Mouse (Mus musculus) left cerebral cortex, postnatal 36 days (tissue): ENCODE measurements at regions not wholly inside any gene's neighbourhood (a gene's known extent, or its start where the extent isn't known, plus 50 kb on each side); places are given as distances from the start of the nearest gene placed in this dataset.

Experiments
- DNase-seq, 2 experiments: peaks; one replicate each; pipeline ENCODE4 v3.0.0; 2021 to 2022; ENCODE audit warnings: low spot score in 2 of 2, mixed read lengths in 1 of 2
- intact Hi-C: fragments of 180-260 bp; cut with DNase I; formaldehyde crosslinking; loops from one replicate; pipeline ENCODE4 v1.15.1; 2025

GRCm38 (mm10) chr17:64491922-64492353 lies 108.6 kb upstream of the Man2a1 start:
- intact Hi-C loops: no loop called here
- DNase-seq: no peak

GRCm38 (mm10) chr17:64492614-64493269 lies 107.8 kb upstream of the Man2a1 start:
- intact Hi-C loops: no loop called here

GRCm38 (mm10) chr17:64499281-64499997 lies 101.1 kb upstream of the Man2a1 start:
- intact Hi-C loops: no loop called here
- no peak for DNase-seq

More at GRCm38 (mm10) chr17:64492614-64493269, 107.8 kb upstream of the Man2a1 start:
- DNase-seq: no peak

- intact Hi-C loops: loop anchor here (5.0 kb wide), 1 partner anchor 95 kb away; no protein-coding TSS in a partner anchor
Measured at GRCm38 (mm10) chr17:64502376-64502775, 98.2 kb upstream of the Man2a1 start.

GRCm38 (mm10) chr17:64505956-64506355 lies 94.6 kb upstream of the Man2a1 start:
- intact Hi-C loops: no loop called here
- no peak for DNase-seq

More at GRCm38 (mm10) chr17:64502376-64502775, 98.2 kb upstream of the Man2a1 start:
- no peak for DNase-seq

- DNase-seq: no peak
- intact Hi-C loops: no loop called here
Measured at GRCm38 (mm10) chr17:64511139-64511779, 89.3 kb upstream of the Man2a1 start.

- intact Hi-C loops: no loop called here
- no peak for DNase-seq
Measured at GRCm38 (mm10) chr17:64522213-64522612, 78.3 kb upstream of the Man2a1 start.

- intact Hi-C loops: no loop called here
Measured at GRCm38 (mm10) chr17:64523899-64524298, 76.6 kb upstream of the Man2a1 start.

GRCm38 (mm10) chr17:64527817-64528216 lies 72.7 kb upstream of the Man2a1 start:
- intact Hi-C loops: no loop called here
- DNase-seq: no peak

More at GRCm38 (mm10) chr17:64523899-64524298, 76.6 kb upstream of the Man2a1 start:
- no peak for DNase-seq

- DNase-seq: no peak
- intact Hi-C loops: no loop called here
Measured at GRCm38 (mm10) chr17:64528476-64528875, 72.1 kb upstream of the Man2a1 start.

- no peak for DNase-seq
- intact Hi-C loops: no loop called here
Measured at GRCm38 (mm10) chr17:64529296-64529994, 71.1 kb upstream of the Man2a1 start.

GRCm38 (mm10) chr17:64531150-64531549 lies 69.4 kb upstream of the Man2a1 start:
- DNase-seq: no peak
- intact Hi-C loops: no loop called here

- intact Hi-C loops: no loop called here
- DNase-seq: no peak
Measured at GRCm38 (mm10) chr17:64534323-64534722, 66.2 kb upstream of the Man2a1 start.

GRCm38 (mm10) chr17:64538520-64538953 lies 62.0 kb upstream of the Man2a1 start:
- DNase-seq: no peak
- intact Hi-C loops: no loop called here

GRCm38 (mm10) chr17:64540411-64540810 lies 60.1 kb upstream of the Man2a1 start:
- intact Hi-C loops: no loop called here
- DNase-seq: no peak

- no peak for DNase-seq
- intact Hi-C loops: no loop called here
Measured at GRCm38 (mm10) chr17:64548536-64548935, 52.0 kb upstream of the Man2a1 start.

- DNase-seq: no peak
- intact Hi-C loops: no loop called here
Measured at GRCm38 (mm10) chr17:64550034-64550433, 50.5 kb upstream of the Man2a1 start.
